Mouse (Mus musculus) forebrain, embryonic 11.5 days (tissue): Measurements from ENCODE around the gene Myo1c. TPM values are rescaled to one million over a fixed set of nuclear protein-coding genes. Genes with fewer than 3 reads are reported as not detected.
"Not testable (repeated sequence)": the region's sequence is repeated elsewhere in the genome, so short reads cannot be mapped to it uniquely, and the experiment has no call there.

ENCODE experiments used
- ATAC-seq: fragments of 200-750 bp; cut with Nextera tagmentation; replicated peaks from 2 replicates; pipeline ENCODE4 v1.8.0; 2017; ENCODE audit warnings: moderate TSS enrichment; ENCODE audit not compliant: low FRiP score
- DNase-seq: peaks from one replicate; pipeline ENCODE4 v3.0.0-alpha.2; 2017; ENCODE audit warnings: low spot score
- H3K27ac ChIP-seq: fragments of 300-500 bp; sonication (generic); 2 replicates; pipeline ENCODE4 v1.5.1; 2014; ENCODE audit warnings: low read depth, low read length
- H3K27me3 ChIP-seq: fragments of 300-500 bp; sonication (generic); 2 replicates; pipeline ENCODE4 v1.6.1; 2014; ENCODE audit warnings: mild to moderate bottlenecking, low read length, mixed read lengths; ENCODE audit not compliant: control insufficient read depth, insufficient read depth
- H3K36me3 ChIP-seq: fragments of 300-500 bp; sonication (generic); 2 replicates; pipeline ENCODE4 v1.6.1; 2014; ENCODE audit warnings: mild to moderate bottlenecking, low read length, moderate library complexity, mixed read lengths; ENCODE audit not compliant: control insufficient read depth, insufficient read depth
- H3K4me1 ChIP-seq: fragments of 300-500 bp; sonication (generic); replicated peaks from 2 replicates; pipeline ENCODE4 v1.6.1; 2014; ENCODE audit warnings: low read length, mixed read lengths; ENCODE audit not compliant: control insufficient read depth, insufficient read depth
- H3K4me2 ChIP-seq: fragments of 300-500 bp; sonication (generic); 2 replicates; pipeline ENCODE4 v1.6.1; 2014; ENCODE audit warnings: low read depth, mild to moderate bottlenecking, low read length, moderate library complexity, mixed read lengths; ENCODE audit not compliant: severe bottlenecking
- H3K4me3 ChIP-seq: fragments of 300-500 bp; sonication (generic); 2 replicates; pipeline ENCODE4 v1.5.1; 2014; ENCODE audit warnings: low read depth, low read length
- H3K9ac ChIP-seq: fragments of 300-500 bp; sonication (generic); 2 replicates; pipeline ENCODE4 v1.6.1; 2014; ENCODE audit warnings: low read length
- H3K9me3 ChIP-seq: fragments of 300-500 bp; sonication (generic); 2 replicates; pipeline ENCODE4 v1.6.1; 2016; ENCODE audit warnings: low read length, mixed read lengths; ENCODE audit not compliant: control insufficient read depth
- WGBS: fragments of 180-500 bp; shearing (Covaris S2); extraction: QIAGEN DNeasy Blood & Tissue Kit; methylation state at CpG from one replicate; pipeline ENCODE4 v1.1.7; 2014; 5-methylcytosine and 5-hydroxymethylcytosine counted together
- polyA plus RNA-seq: library from polyadenylated mRNA; unstranded; fragments of >200 nt; fragmentation: Nextera tagmentation; extraction: Ambion mirVana; gene quantifications from 2 replicates; pipeline ENCODE4 v1.2.1, GENCODE M21; 2014

Myo1c gene
- polyA plus RNA-seq, 1 experiment from 2014 or later, result 13.8 TPM

- H3K4me1 ChIP-seq, DNase-seq, H3K27me3 ChIP-seq, H3K4me2 ChIP-seq, H3K9ac ChIP-seq, H3K9me3 ChIP-seq, H3K4me3 ChIP-seq, ATAC-seq, H3K27ac ChIP-seq: not testable (repeated sequence)
- H3K36me3 ChIP-seq, result peaks cover 30% of the 10 kb centered on the region
- WGBS, result 98% methylated on average over 3 of the region's 3 CpGs
Measured at GRCm38 (mm10) chr11:75697464-75697863, 47.2 kb downstream of the Myo1c start.

DNA sequence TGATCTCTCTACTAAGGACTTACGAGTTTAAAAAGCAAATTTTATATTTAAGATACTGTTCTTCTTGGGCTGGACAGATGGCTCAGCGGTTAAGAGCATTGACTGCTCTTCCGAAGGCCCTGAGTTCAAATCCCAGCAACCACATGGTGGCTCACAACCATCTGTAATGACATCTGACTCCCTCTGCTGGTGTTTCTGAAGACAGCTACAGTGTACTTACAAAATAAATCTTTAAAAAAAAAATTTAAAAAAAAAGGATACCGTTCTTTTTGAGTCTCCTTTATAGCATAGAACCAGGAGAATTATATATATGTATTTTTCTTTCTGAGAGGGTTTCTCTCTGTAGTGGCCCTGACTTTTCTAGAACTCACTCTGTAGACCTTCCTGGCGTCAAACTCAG is 50.3 kb downstream of the Myo1c start:
- Histone ChIP-seq H3K4me1 (no peaks in the 10 kb centered on the region), H3K36me3 (peaks cover 33% of the 10 kb centered on the region), H3K27ac (no peak overlapping the region), H3K27me3 (no peaks in the 10 kb centered on the region), H3K9ac (no peak overlapping the region), H3K4me3 (no peak overlapping the region), H3K4me2 (no peak overlapping the region), H3K9me3 (no peaks in the 10 kb centered on the region)
- ATAC-seq, result no peak
- no peak for DNase-seq
- 96% methylated on average over 5 of the region's 5 CpGs for WGBS

DNA sequence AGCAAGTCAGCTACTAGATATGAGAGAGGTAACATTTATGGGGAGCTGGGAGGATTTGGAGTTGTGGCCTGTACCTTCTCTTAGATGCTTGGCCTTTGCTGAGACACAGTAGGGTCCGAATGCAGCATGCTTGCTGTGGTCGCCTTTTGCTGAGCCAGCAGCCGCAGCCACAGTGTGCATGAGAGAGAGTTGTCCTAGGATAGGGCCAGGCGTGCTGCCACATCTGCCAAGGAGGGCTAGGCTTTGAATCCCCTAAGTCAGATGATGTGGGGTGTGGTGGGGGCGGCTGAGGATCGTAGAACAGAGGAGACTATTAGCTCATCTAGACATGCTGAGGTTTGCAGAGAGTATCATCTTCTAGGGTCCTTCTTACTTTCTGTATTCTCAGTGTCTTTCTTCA is 52.5 kb downstream of the Myo1c start:
- DNase-seq (no peak), ATAC-seq (no peak)
- Histone ChIP-seq H3K4me3 (no peak overlapping the region), H3K4me1 (no peaks in the 10 kb centered on the region), H3K4me2 (no peak overlapping the region), H3K9me3 (no peaks in the 10 kb centered on the region), H3K27me3 (no peaks in the 10 kb centered on the region), H3K27ac (no peak overlapping the region), H3K36me3 (peaks cover 25% of the 10 kb centered on the region), H3K9ac (no peak overlapping the region)
- 92% methylated on average over 6 of the region's 6 CpGs for WGBS

DNA sequence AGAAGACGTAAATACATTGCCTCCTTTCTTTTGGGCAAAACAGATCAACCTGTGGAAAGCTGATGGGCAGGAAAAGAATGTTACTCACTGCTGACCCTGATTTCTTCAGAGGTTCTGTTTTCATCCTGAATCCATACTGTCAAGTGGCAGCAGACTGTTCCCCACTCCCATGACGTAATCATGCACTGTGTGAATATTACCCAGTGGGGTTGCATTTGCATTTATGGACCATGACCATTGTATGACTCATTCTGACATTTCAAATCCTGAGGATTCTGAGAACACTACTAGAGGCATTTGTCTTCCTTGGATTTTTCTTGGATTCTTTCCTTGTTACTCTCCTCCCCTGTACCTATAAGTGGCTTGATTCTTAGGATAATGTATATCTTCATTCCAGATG is 53.4 kb downstream of the Myo1c start:
- Histone ChIP-seq H3K4me3 (no peak overlapping the region), H3K36me3 (peaks cover 20% of the 10 kb centered on the region), H3K9ac (no peak overlapping the region), H3K4me2 (no peak overlapping the region), H3K27ac (no peak overlapping the region), H3K27me3 (no peaks in the 10 kb centered on the region), H3K4me1 (no peaks in the 10 kb centered on the region), H3K9me3 (no peaks in the 10 kb centered on the region)
- WGBS, result 93% methylated on average over 2 of the region's 2 CpGs
- DNase-seq, result no peak
- ATAC-seq, result no peak

DNA sequence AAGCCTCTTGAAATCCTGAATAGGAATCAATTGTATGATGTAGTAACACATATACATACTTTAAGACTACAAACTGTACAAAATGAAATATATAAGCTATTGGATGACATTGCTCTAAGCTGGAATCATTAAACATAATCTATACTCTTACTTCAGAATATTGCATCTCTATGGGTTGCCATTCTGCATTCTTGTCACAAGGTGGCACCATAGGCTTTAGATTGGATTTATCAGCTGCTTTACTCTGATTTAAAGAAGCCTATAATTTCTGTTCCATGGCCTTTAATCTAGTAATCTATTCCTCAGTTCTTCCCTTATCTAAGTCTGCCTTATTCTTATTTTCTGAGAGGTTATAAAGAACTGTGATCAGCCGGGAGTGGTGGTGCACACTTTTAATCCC is 63.6 kb downstream of the Myo1c start:
- Histone ChIP-seq H3K27me3 (no peaks in the 10 kb centered on the region), H3K36me3 (no peaks in the 10 kb centered on the region), H3K9me3 (no peaks in the 10 kb centered on the region), H3K4me1 (no peaks in the 10 kb centered on the region), H3K4me3 (no peak overlapping the region), H3K27ac (no peak overlapping the region), H3K4me2 (no peak overlapping the region), H3K9ac (no peak overlapping the region)
- WGBS, result 91% methylated on average over 1 of the region's 1 CpGs
- DNase-seq (no peak), ATAC-seq (no peak)

DNA sequence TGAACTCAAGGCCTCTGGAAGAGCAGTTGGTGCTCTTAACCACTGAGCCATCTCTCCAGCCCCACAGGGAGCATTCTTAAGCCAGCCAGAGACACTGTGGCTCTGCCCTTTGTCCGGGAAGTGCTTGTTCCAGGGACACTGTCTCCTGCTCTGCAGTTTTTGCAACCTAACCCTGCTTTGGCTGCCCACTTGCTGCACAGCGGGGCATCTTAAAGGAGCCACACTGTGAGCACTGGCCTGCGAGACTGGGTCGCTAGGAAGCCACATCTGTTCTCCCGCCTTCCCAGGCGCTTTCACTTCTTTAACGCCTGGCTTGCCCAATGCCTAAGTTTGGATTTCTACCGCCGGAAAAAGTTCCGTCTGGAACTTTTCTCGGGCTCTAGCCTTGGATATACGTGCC is 65.3 kb downstream of the Myo1c start:
- WGBS, result 23% methylated on average over 12 of the region's 12 CpGs
- no peaks in the 10 kb centered on the region for H3K4me1 ChIP-seq
- no peak overlapping the region for H3K27ac ChIP-seq
- 0 out of 2 replicates have a peak overlapping the region, but pooled peaks have one; percentile 2 for H3K4me2 ChIP-seq
- no peaks in the 10 kb centered on the region for H3K27me3 ChIP-seq
- ATAC-seq, result no peak
- H3K4me3 ChIP-seq, result no peak overlapping the region
- H3K9me3 ChIP-seq, result no peaks in the 10 kb centered on the region
- no peak overlapping the region for H3K9ac ChIP-seq
- no peak for DNase-seq
- H3K36me3 ChIP-seq, result no peaks in the 10 kb centered on the region

- no peaks in the 10 kb centered on the region for H3K4me1 ChIP-seq
- no peaks in the 10 kb centered on the region for H3K27me3 ChIP-seq
- H3K4me2 ChIP-seq, result no peak overlapping the region
- DNase-seq (no peak), ATAC-seq (no peak)
- H3K36me3 ChIP-seq, result no peaks in the 10 kb centered on the region
- WGBS, result 90% methylated on average over 8 of the region's 8 CpGs
- H3K27ac ChIP-seq, result no peak overlapping the region
- H3K9me3 ChIP-seq, result no peaks in the 10 kb centered on the region
- H3K4me3 ChIP-seq, result no peak overlapping the region
- H3K9ac ChIP-seq, result no peak overlapping the region
Measured at GRCm38 (mm10) chr11:75716661-75717325, 66.5 kb downstream of the Myo1c start.

- Histone ChIP-seq H3K9ac (no peak overlapping the region), H3K4me3 (no peak overlapping the region), H3K36me3 (no peaks in the 10 kb centered on the region), H3K4me1 (no peaks in the 10 kb centered on the region), H3K27me3 (no peaks in the 10 kb centered on the region), H3K4me2 (no peak overlapping the region), H3K9me3 (no peaks in the 10 kb centered on the region), H3K27ac (no peak overlapping the region)
- DNase-seq, result no peak
- ATAC-seq, result no peak
- WGBS, result 67% methylated on average over 4 of the region's 4 CpGs
Measured at GRCm38 (mm10) chr11:75722339-75722738, 72.0 kb downstream of the Myo1c start.
